Mouse (Mus musculus) midbrain, embryonic 13.5 days (tissue): Measurements from ENCODE around the gene Gm45837. TPM values are rescaled to one million over a fixed set of nuclear protein-coding genes. Genes with fewer than 3 reads are reported as not detected.
A peak's percentile ranks its signal among the peaks of the same experiment; 100 is the strongest.

Experiments
- ATAC-seq: fragments of 200-750 bp; cut with Nextera tagmentation; 2 replicates; pipeline ENCODE4 v1.8.0; 2017; ENCODE audit warnings: mild to moderate bottlenecking, moderate TSS enrichment, moderate library complexity
- H3K27ac ChIP-seq: fragments of 300-500 bp; sonication (generic); 2 replicates; pipeline ENCODE4 v1.5.1; 2015; ENCODE audit warnings: inconsistent platforms, mild to moderate bottlenecking, moderate library complexity
- H3K27me3 ChIP-seq: fragments of 300-500 bp; sonication (generic); 2 replicates; pipeline ENCODE4 v1.6.1; 2015; ENCODE audit warnings: mild to moderate bottlenecking, inconsistent platforms
- H3K36me3 ChIP-seq: fragments of 300-500 bp; sonication (generic); 2 replicates; pipeline ENCODE4 v1.6.1; 2015; ENCODE audit warnings: mild to moderate bottlenecking, inconsistent platforms
- H3K4me1 ChIP-seq: fragments of 300-500 bp; sonication (generic); replicated peaks from 2 replicates; pipeline ENCODE4 v1.6.1; 2015; ENCODE audit warnings: inconsistent platforms
- H3K4me2 ChIP-seq: fragments of 300-500 bp; sonication (generic); replicated peaks from 2 replicates; pipeline ENCODE4 v1.6.1; 2015; ENCODE audit warnings: moderate library complexity, mild to moderate bottlenecking, inconsistent platforms
- H3K4me3 ChIP-seq: fragments of 300-500 bp; sonication (generic); replicated peaks from 2 replicates; pipeline ENCODE4 v1.5.1; 2015; ENCODE audit warnings: mild to moderate bottlenecking, inconsistent platforms
- H3K9ac ChIP-seq: fragments of 300-500 bp; sonication (generic); replicated peaks from 2 replicates; pipeline ENCODE4 v1.6.1; 2015; ENCODE audit warnings: mild to moderate bottlenecking, inconsistent platforms
- H3K9me3 ChIP-seq: fragments of 300-500 bp; sonication (generic); 2 replicates; pipeline ENCODE4 v1.6.1; 2016; ENCODE audit warnings: mild to moderate bottlenecking, inconsistent platforms
- WGBS: fragments of 180-500 bp; shearing (Covaris S2); methylation state at CpG from one replicate; pipeline ENCODE4 v1.1.7; 2015; 5-methylcytosine and 5-hydroxymethylcytosine counted together
- polyA plus RNA-seq: library from polyadenylated mRNA; unstranded; fragments of >200 nt; fragmentation: Nextera tagmentation; extraction: Ambion mirVana; gene quantifications from 2 replicates; pipeline ENCODE4 v1.2.1, GENCODE M21; 2015

Gm45837 gene
- polyA plus RNA-seq, 1 experiment from 2014 or later, result not detected

DNA sequence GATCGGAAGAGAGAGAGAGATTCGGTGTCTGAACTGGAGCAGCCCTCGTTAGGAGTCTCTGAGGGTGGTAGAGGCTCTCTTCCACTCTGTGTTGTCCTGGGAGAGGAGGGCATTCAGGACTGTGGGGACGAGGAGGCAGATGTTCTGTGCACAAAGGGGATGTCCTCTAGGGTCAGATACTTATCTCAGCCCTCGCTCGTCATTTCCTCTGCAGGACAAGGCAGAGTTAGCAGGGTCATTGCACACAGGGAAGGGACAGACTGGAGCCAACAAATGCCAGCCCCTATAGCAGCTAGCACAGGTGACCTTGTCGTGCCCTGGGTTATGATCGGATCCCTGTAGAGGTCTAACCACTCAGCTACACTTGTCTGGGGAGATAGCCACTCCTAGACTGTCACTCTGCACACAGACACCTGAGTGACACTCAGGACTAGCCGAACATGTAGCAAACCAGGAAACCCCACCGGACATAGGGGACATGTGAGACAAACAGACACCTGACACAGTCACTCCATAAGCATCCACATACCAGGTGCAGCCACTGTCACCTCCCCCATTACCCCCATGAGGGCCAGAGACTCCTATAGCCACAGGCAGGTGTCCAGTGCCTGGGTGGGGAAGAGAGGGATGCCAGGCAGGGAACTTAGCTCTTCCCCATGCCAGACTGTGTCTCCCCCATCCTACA lies 49.4 kb downstream of the Gm45837 start:
- Histone ChIP-seq H3K4me2 (no peak overlapping the region), H3K9ac (no peak overlapping the region), H3K4me1 (peaks cover 34% of the 10 kb centered on the region), H3K4me3 (no peak overlapping the region), H3K27me3 (peaks cover 16% of the 10 kb centered on the region), H3K27ac (no peak overlapping the region), H3K36me3 (no peaks in the 10 kb centered on the region), H3K9me3 (no peaks in the 10 kb centered on the region)
- ATAC-seq, result no peak
- 59% methylated on average over 10 of the region's 10 CpGs for WGBS

DNA sequence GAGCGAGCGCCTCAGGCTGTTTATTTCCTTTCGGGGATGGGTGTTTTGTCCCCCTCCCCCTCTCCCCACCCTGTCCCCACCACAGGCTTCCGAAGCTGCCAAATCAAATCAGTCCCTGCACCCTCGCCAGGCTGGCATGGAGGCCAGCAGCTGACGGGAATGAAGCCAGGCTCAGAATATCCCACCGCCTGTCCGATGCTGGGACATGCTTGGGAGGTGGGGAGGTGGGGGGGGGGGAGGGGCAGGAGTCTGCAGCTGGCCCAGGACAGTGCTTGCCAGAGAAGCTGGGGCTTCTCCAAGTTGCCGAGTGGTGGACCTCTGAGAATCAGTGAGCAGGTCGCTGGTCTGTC lies 49.9 kb downstream of the Gm45837 start:
- no peaks in the 10 kb centered on the region for H3K9me3 ChIP-seq
- 50% methylated on average over 10 of the region's 10 CpGs for WGBS
- H3K9ac ChIP-seq, result no peak overlapping the region
- H3K4me2 ChIP-seq, result no peak overlapping the region
- peaks cover 38% of the 10 kb centered on the region for H3K4me1 ChIP-seq
- no peak overlapping the region for H3K27ac ChIP-seq
- H3K36me3 ChIP-seq, result no peaks in the 10 kb centered on the region
- peak; percentile 60 for ATAC-seq
- H3K27me3 ChIP-seq, result peaks cover 11% of the 10 kb centered on the region
- no peak overlapping the region for H3K4me3 ChIP-seq

DNA sequence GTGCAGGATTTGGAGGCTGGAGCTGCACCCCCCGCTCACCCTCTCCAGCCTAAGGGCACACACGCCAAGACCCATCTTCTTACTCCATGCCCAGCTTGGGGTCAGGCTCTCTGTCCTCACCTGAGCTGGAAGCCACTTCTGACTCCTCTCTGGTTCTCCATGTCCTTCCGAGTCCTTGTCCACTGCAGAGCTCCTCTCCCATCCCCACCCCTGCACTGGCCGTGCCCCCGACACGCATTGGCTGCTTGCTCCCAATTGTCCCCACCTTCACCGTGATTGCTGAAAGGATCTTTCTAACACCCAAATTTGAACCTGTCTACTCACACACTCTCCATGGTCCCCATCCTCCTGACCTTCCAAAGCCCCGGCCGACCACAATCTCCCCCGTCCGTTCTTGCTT lies 50.9 kb downstream of the Gm45837 start:
- Histone ChIP-seq H3K27ac (no peak overlapping the region), H3K27me3 (peaks cover 9% of the 10 kb centered on the region), H3K36me3 (no peaks in the 10 kb centered on the region), H3K4me3 (no peak overlapping the region), H3K9me3 (no peaks in the 10 kb centered on the region), H3K9ac (no peak overlapping the region), H3K4me2 (no peak overlapping the region), H3K4me1 (peaks cover 38% of the 10 kb centered on the region)
- WGBS, result 89% methylated on average over 11 of the region's 11 CpGs
- no peak for ATAC-seq

DNA sequence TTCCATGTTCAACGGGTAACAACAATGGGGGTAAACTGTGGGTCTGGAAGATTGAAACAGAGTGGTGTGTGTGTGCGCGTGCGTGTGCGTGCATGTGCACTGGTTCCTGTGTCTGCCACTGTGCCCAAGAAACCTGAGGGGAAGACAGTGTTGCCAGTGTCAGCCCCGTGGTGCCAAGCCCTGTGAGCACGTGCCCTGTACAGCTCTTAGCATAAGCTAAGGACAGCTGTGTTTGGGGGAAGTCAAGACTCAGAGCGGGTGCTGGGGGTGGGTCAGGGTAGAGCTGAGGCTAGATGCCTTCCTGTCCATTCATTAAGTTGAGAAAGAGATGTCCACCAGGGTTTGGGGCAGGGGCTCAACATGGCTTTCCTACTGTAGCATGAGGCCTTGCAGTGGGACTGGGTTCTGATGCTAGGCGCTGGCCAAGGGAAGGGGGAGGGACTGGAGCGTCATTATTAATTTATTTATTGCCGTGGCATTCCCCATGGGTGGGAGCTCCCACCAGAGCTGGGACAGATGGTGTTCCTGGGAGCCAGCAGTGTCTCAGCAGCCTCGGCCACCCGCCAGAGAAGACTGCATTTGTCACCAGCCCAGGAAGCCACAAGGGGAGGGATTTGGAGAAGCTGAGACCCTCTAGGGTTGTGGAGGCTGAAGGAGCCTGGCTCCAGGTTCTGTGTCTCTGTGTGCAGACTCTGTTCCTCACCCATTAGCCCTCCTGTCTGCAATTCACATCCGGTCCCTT lies 51.8 kb downstream of the Gm45837 start:
- H3K36me3 ChIP-seq, result no peaks in the 10 kb centered on the region
- ATAC-seq, result no peak
- WGBS, result 75% methylated on average over 14 of the region's 14 CpGs
- no peak overlapping the region for H3K27ac ChIP-seq
- peaks cover 30% of the 10 kb centered on the region for H3K4me1 ChIP-seq
- H3K9ac ChIP-seq, result no peak overlapping the region
- no peak overlapping the region for H3K4me2 ChIP-seq
- H3K4me3 ChIP-seq, result no peak overlapping the region
- H3K27me3 ChIP-seq, result peaks cover 9% of the 10 kb centered on the region
- no peaks in the 10 kb centered on the region for H3K9me3 ChIP-seq

DNA sequence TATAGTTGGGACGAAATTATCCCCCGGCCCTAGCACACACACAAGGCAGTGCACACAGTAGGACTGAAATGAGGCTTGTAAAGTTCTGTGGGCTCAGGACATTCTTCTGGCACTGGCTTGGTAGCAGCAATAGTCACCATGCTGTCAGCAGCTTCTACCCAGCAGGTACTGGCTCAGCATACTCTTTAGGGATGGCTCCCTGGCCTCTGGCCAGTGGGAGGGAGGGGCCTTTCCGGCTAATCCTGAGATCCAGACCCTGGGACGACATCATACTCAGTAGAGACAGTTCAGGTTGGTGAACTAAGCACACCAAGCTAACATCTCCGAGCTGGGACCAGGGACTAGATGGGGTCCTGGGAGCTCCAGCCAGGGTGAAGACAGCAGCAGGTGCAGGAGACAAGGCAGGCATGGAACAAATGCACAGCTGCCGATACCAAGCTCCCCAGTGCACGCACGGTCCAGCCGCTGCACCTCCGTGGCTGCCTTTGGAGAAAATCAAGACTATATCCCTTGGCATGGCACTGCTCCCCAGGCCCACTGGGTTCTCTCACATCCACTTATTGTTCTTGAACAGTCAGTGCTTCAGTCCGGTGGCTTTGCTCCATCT lies 53.1 kb downstream of the Gm45837 start:
- H3K27ac ChIP-seq, result no peak overlapping the region
- H3K4me2 ChIP-seq, result no peak overlapping the region
- H3K4me1 ChIP-seq, result peaks cover 29% of the 10 kb centered on the region
- 76% methylated on average over 11 of the region's 11 CpGs for WGBS
- H3K4me3 ChIP-seq, result no peak overlapping the region
- H3K36me3 ChIP-seq, result no peaks in the 10 kb centered on the region
- no peak overlapping the region for H3K9ac ChIP-seq
- H3K9me3 ChIP-seq, result no peaks in the 10 kb centered on the region
- peaks cover 3% of the 10 kb centered on the region for H3K27me3 ChIP-seq
- ATAC-seq, result no peak

DNA sequence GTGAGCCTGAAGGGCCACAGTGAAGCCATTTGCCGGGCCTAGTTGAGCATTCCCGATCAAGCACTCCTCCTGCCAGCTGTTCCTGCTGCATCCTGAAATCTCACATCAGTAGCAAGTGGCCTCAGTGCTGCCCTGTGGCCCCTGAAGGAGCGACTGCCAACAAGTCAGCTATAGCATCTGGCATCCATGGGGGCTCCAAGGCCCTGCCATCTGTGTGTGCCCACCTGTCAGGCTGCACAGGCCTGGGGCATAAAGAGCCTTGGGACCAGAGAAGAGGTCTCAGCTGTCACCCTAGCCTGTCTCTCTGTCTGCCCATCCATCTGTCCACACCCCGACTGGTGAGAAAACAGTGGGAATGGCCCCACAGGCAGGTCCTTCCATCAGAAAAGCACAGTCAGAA lies 54.2 kb downstream of the Gm45837 start:
- 63% methylated on average over 4 of the region's 4 CpGs for WGBS
- no peaks in the 10 kb centered on the region for H3K36me3 ChIP-seq
- H3K4me3 ChIP-seq, result no peak overlapping the region
- ATAC-seq, result no peak
- H3K27me3 ChIP-seq, result peaks cover 2% of the 10 kb centered on the region
- no peak overlapping the region for H3K9ac ChIP-seq
- H3K4me1 ChIP-seq, result peaks cover 26% of the 10 kb centered on the region
- no peak overlapping the region for H3K4me2 ChIP-seq
- H3K9me3 ChIP-seq, result no peaks in the 10 kb centered on the region
- no peak overlapping the region for H3K27ac ChIP-seq

DNA sequence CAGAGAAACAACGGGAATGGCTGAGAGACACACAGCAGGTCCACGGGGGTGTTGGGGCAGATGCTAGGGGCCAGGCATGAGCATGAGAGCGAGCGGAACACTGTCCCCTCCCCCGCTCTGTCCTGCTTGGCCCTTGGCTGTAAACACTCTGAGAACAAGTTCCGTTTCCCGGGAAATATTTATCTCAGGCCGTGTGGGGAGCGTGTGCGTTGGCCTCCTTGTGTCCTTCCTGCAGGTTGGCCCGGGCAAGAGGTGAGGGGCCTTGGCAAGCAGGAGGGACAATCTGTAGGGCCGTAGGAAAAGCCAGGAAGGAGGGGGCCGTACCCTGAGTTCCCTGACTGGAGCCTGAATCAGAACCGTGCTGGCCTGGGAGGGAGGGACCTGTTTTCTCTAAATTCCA lies 54.7 kb downstream of the Gm45837 start:
- WGBS, result 61% methylated on average over 14 of the region's 14 CpGs

DNA sequence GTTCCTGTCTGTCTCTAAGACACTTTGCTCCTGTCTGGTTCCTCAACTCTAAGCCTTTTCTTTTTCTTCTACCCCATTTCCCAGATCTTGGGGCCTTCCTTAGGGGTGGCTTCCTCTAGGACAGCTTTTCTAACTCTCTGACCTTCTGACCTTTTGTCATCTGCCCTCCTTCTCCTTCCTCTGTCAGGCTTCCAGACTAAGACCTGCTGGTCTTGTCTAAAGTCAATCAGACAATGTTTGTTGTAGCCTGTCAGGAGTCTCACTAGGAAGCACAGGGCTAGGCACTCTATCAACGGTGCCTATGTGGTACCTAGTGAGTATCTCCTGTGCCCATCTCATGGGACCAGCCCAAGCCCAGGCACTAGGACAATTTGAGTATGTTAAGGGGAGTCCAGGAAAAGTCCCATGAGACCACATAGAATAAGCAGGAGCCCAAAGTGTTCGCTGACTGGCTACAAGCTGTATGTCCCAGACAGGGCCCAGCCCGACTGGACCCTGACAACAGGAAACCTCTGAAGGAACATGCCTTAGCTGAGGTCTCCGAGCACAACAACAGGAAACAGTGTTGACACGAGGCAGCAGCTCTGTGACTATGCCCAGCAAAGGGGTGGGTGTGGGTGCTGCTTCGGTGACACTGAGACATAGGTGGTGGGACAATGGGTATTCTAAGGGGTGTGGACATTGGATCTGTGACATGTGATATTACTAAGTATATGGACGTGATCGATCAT lies 55.3 kb downstream of the Gm45837 start:
- no peak for ATAC-seq
- Histone ChIP-seq H3K36me3 (no peaks in the 10 kb centered on the region), H3K9me3 (no peaks in the 10 kb centered on the region), H3K4me2 (no peak overlapping the region), H3K9ac (no peak overlapping the region), H3K4me1 (peaks cover 17% of the 10 kb centered on the region; the same call in 1 of the 2 replicates), H3K4me3 (no peak overlapping the region), H3K27ac (0 out of 2 replicates have a peak overlapping the region, but pooled peaks have one; percentile 7), H3K27me3 (no peaks in the 10 kb centered on the region; the same call in 1 of the 2 replicates)
- WGBS, result 93% methylated on average over 8 of the region's 8 CpGs

More for the DNA sequence above, 54.7 kb downstream of the Gm45837 start:
- Histone ChIP-seq H3K4me2 (no peak overlapping the region), H3K27ac (no peak overlapping the region), H3K36me3 (no peaks in the 10 kb centered on the region), H3K9ac (no peak overlapping the region), H3K27me3 (no peaks in the 10 kb centered on the region; the same call in 1 of the 2 replicates), H3K4me1 (peaks cover 21% of the 10 kb centered on the region), H3K9me3 (no peaks in the 10 kb centered on the region), H3K4me3 (no peak overlapping the region)
- ATAC-seq, result no peak

DNA sequence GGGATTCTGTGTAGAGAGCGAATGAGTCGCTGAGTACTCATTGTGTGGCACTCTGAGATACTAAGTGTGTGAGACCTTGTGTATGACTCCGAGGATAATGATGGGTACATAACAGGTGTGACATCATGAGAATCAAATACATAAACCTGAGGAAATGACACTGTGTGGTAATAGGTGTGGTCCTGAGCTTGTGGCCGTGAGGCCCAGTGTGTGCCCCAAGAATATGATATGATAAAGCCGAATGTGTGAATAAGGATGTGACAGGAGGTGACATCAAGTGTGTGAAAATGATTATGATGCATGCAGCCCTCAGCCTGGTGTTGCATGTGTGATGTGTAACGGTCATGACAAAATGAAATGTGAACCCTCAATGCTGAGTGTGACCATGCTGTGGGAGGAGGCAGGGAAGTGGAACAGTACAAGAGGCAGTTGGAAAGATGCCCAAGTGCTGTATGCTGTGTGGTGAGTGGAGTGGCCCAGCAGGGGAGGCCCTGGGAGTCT lies 55.9 kb downstream of the Gm45837 start:
- 91% methylated on average over 6 of the region's 6 CpGs for WGBS
- ATAC-seq, result no peak
- H3K27ac ChIP-seq, result no peak overlapping the region

DNA sequence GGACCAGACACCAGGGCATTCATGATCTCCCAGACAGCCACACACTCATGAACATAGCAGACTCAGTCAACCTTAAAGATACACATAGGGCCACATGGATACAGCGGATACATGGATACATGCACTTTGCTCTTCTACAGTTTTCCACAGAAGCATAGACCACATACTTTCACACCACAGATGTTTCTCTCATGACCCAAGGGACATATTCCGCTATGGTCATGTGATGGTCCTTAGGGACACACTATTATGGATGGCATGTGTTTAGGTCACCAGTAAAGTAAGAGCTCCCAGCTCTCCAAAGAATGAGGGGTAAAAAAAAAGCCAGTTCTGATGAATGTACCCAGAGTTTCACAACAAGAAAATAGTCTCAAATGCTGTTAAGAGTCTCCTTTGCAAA lies 60.7 kb downstream of the Gm45837 start:
- ATAC-seq, result no peak
- H3K36me3 ChIP-seq, result no peaks in the 10 kb centered on the region
- H3K9ac ChIP-seq, result no peak overlapping the region
- no peak overlapping the region for H3K4me3 ChIP-seq
- H3K27me3 ChIP-seq, result no peaks in the 10 kb centered on the region
- H3K4me2 ChIP-seq, result no peak overlapping the region
- 0 out of 2 replicates have a peak, but pooled peaks cover 2% of the 10 kb centered on the region for H3K4me1 ChIP-seq
- H3K9me3 ChIP-seq, result no peaks in the 10 kb centered on the region
- no peak overlapping the region for H3K27ac ChIP-seq
- 94% methylated on average over 2 of the region's 2 CpGs for WGBS

More for the DNA sequence above, 55.9 kb downstream of the Gm45837 start:
- H3K4me1 ChIP-seq, result peaks cover 17% of the 10 kb centered on the region; the same call in 1 of the 2 replicates
- no peaks in the 10 kb centered on the region; the same call in 1 of the 2 replicates for H3K27me3 ChIP-seq
- no peaks in the 10 kb centered on the region for H3K9me3 ChIP-seq
- H3K4me2 ChIP-seq, result no peak overlapping the region
- H3K9ac ChIP-seq, result no peak overlapping the region
- no peaks in the 10 kb centered on the region for H3K36me3 ChIP-seq
- no peak overlapping the region for H3K4me3 ChIP-seq

DNA sequence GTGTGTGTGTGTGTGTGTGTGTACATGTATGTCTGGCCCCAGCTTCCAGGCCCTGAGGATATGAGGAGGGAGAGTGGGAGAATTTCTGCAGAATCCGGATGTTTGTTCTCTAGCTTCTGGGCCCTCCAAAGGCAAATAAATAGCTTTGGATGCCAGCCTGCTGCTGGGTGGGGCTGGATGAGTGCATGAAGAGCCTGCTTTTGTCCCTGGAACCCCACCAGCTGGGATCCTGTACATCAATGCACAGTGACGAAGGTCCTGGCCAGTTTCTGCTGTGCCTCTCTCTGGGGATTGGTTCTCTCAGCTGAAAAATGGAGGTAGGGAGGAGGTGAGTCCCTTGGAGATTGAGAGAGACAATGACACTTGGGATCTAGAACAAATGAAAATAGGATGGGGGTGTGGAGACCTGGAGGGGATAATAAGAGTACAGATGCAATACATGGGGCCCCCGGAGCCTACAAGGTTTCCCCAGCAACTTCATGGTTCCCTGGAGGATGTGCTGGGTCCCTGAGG lies 61.3 kb downstream of the Gm45837 start:
- Histone ChIP-seq H3K4me1 (0 out of 2 replicates have a peak, but pooled peaks cover 2% of the 10 kb centered on the region), H3K9ac (no peak overlapping the region), H3K36me3 (no peaks in the 10 kb centered on the region), H3K4me3 (no peak overlapping the region), H3K27me3 (no peaks in the 10 kb centered on the region), H3K9me3 (no peaks in the 10 kb centered on the region), H3K27ac (no peak overlapping the region), H3K4me2 (no peak overlapping the region)
- 62% methylated on average over 3 of the region's 3 CpGs for WGBS
- no peak for ATAC-seq
